Mouse (Mus musculus): Measurements from ENCODE around the gene Tlr2. TPM values are rescaled to one million over a fixed set of nuclear protein-coding genes. Genes with fewer than 3 reads are reported as not detected.

The Tlr2 gene
- polyA plus RNA-seq, 1 experiment from 2014 or later: 3.7 TPM

DNA sequence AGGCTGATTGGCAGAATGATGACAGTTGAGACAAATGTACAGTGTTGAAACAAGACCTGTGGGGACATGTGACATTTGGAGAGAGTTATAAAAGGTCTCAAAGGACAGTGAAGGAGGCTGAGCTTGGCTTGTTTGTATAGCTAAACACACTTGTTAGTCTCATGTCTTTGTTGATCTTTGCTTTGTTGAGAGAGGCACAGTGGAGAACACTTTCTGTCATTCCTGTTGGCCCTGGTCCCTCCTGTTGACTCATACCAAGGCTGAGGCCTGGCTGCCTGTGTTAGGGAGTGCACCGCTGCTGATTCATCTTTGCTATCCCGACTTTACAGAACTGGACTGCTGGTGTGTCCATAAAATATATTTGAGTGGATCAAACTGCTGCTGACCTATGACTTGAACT is 23.6 kb upstream of the Tlr2 start:
- Histone ChIP-seq H3K4me1 (replicated peaks) (0 out of 2 replicates have a peak, but pooled peaks cover 4% of the 10 kb centered on the region), H3K36me3 (no peaks in the 10 kb centered on the region), H3K27me3 (no peaks in the 10 kb centered on the region), H3K27ac (no peak overlapping the region), H3K4me3 (replicated peaks) (no peak overlapping the region), H3K4me2 (no peak overlapping the region), H3K9me3 (no peaks in the 10 kb centered on the region), H3K9ac (replicated peaks) (no peak overlapping the region)
- ATAC-seq (ENCODE audit: insufficient number of reproducible peaks, insufficient read depth, low FRiP score, low TSS enrichment, low read depth): no peak
- 96% methylated on average over 2 of the region's 2 CpGs for WGBS

DNA sequence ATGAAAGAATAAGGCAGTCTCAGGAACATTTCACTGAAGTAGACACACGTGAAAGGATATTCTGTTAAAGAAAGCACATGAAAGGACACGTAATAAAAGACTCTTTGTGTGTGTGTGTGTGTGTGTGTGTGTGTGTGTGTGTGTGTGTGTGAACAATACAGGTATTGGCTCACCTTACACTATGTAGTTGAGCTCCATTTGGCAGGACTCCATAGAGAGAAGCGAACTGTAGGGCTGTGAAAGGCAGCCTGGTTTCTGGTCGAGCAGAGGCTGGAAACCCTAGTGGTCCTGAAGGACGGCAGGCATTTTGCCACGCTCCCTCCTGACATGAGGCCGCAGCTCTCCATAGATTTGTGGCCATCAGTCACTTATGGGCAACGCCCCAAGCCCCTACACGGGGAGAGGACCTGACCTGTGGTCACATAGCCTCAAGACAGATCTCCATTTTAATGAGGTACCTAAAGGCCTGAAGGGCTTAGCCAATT is 22.5 kb upstream of the Tlr2 start:
- H3K9me3 ChIP-seq: no peaks in the 10 kb centered on the region
- H3K9ac ChIP-seq (replicated peaks): no peak overlapping the region
- no peaks in the 10 kb centered on the region for H3K27me3 ChIP-seq
- no peaks in the 10 kb centered on the region for H3K36me3 ChIP-seq
- WGBS: 78% methylated on average over 9 of the region's 9 CpGs
- no peak for ATAC-seq (ENCODE audit: insufficient number of reproducible peaks, insufficient read depth, low FRiP score, low TSS enrichment, low read depth)
- no peak overlapping the region for H3K4me3 ChIP-seq (replicated peaks)
- H3K27ac ChIP-seq: no peak overlapping the region
- no peak overlapping the region for H3K4me2 ChIP-seq
- H3K4me1 ChIP-seq (replicated peaks): 0 out of 2 replicates have a peak, but pooled peaks cover 4% of the 10 kb centered on the region

DNA sequence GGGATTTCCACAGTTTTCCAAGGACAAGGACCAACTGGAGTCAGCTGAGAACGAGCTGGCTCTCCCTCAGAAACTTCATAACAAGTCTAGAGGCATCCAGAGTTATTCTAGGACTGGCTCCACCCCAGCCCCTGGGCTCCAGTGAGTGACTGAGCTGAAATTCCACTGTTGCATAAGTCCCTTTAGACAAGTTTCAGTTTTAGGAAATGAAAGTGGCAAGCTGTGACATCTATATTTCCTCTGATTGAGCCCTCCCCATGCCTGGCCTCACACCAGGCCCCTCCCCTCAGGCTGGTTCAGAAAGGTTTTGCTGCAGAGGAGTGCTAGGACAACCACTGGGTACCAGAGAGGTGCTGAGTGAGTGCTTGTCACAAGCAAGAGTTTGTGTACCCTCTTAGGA is 21.4 kb upstream of the Tlr2 start:
- no peak overlapping the region for H3K27ac ChIP-seq
- WGBS: 47% methylated on average over 1 of the region's 1 CpGs

DNA sequence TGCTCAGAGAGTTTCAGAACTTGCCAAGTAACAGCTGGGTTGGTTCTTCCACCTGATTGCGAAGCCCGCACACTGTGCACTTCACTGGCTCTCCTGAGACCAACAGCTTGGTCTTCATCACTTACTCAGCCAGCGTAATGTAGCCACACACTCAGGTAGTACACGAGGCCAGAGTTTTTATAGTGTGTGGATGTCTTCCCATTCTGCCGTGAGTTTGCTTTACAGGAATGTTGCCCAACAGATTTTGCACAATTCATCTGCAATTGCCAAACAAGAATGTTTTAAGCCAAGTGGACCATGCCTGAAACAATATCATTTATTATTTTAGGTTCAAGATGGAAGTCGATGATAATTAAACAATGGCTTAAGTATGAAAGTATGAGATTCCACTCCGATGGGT is 18.0 kb upstream of the Tlr2 start:
- WGBS: 90% methylated on average over 7 of the region's 7 CpGs
- Histone ChIP-seq H3K27me3 (no peaks in the 10 kb centered on the region), H3K4me3 (replicated peaks) (no peak overlapping the region), H3K9me3 (no peaks in the 10 kb centered on the region), H3K4me2 (no peak overlapping the region), H3K36me3 (no peaks in the 10 kb centered on the region), H3K4me1 (replicated peaks) (0 out of 2 replicates have a peak, but pooled peaks cover 4% of the 10 kb centered on the region), H3K9ac (replicated peaks) (no peak overlapping the region), H3K27ac (no peak overlapping the region)
- no peak for ATAC-seq (ENCODE audit: insufficient number of reproducible peaks, insufficient read depth, low FRiP score, low TSS enrichment, low read depth)

More for the DNA sequence above, 21.4 kb upstream of the Tlr2 start:
- Histone ChIP-seq H3K4me1 (replicated peaks) (0 out of 2 replicates have a peak, but pooled peaks cover 4% of the 10 kb centered on the region), H3K9ac (replicated peaks) (no peak overlapping the region), H3K36me3 (no peaks in the 10 kb centered on the region), H3K27me3 (no peaks in the 10 kb centered on the region), H3K4me3 (replicated peaks) (no peak overlapping the region), H3K9me3 (no peaks in the 10 kb centered on the region), H3K4me2 (no peak overlapping the region)
- no peak for ATAC-seq (ENCODE audit: insufficient number of reproducible peaks, insufficient read depth, low FRiP score, low TSS enrichment, low read depth)

DNA sequence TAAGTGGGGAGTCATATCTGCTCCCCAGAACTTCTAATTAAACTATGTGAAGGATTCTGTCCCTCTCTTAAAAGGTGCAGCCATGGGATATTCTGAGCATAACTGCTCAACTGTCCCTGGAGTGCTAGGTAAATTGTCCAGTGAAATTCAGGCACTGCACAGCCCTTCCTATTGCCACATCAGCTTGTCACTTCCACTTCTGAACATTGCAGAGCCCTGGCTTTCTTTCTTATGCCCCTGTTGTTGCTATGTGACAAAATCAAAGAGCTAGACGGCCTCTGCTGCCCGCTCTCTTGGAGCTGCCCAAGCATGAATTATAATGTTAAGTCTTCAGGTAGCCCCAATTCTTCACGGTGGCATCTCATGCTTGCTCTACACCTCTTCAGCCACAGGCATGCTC is 17.5 kb upstream of the Tlr2 start:
- Histone ChIP-seq H3K9ac (replicated peaks) (no peak overlapping the region), H3K27ac (no peak overlapping the region), H3K4me2 (no peak overlapping the region), H3K4me1 (replicated peaks) (0 out of 2 replicates have a peak, but pooled peaks cover 4% of the 10 kb centered on the region), H3K9me3 (no peaks in the 10 kb centered on the region), H3K4me3 (replicated peaks) (no peak overlapping the region), H3K27me3 (no peaks in the 10 kb centered on the region), H3K36me3 (no peaks in the 10 kb centered on the region)
- no peak for ATAC-seq (ENCODE audit: insufficient number of reproducible peaks, insufficient read depth, low FRiP score, low TSS enrichment, low read depth)
- 87% methylated on average over 3 of the region's 3 CpGs for WGBS

DNA sequence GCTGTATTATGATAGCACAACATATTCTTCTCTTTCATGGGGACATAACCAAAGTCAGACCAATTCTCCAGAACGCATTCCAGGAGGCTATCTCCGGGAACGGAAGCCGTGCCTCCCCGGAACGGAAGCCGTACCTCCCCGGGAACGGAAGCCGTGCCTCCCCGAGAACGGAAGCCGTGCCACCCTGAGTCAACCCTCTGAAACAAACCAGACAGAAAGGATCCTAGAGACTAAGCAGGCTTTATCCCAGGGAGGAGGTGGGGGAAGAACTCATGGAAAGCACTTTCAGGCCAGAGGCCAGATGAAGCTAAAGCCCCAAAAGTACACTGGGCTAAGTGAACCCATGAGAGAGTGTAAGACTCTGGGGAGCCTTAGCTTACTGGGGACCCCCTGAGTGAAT is 16.1 kb upstream of the Tlr2 start:
- H3K27ac ChIP-seq: no peak overlapping the region
- H3K4me1 ChIP-seq (replicated peaks): no peaks in the 10 kb centered on the region
- no peaks in the 10 kb centered on the region for H3K27me3 ChIP-seq
- H3K4me3 ChIP-seq (replicated peaks): no peak overlapping the region
- no peak for ATAC-seq (ENCODE audit: insufficient number of reproducible peaks, insufficient read depth, low FRiP score, low TSS enrichment, low read depth)
- no peaks in the 10 kb centered on the region for H3K9me3 ChIP-seq
- WGBS: 92% methylated on average over 13 of the region's 13 CpGs
- no peak overlapping the region for H3K4me2 ChIP-seq
- H3K9ac ChIP-seq (replicated peaks): no peak overlapping the region
- H3K36me3 ChIP-seq: no peaks in the 10 kb centered on the region

DNA sequence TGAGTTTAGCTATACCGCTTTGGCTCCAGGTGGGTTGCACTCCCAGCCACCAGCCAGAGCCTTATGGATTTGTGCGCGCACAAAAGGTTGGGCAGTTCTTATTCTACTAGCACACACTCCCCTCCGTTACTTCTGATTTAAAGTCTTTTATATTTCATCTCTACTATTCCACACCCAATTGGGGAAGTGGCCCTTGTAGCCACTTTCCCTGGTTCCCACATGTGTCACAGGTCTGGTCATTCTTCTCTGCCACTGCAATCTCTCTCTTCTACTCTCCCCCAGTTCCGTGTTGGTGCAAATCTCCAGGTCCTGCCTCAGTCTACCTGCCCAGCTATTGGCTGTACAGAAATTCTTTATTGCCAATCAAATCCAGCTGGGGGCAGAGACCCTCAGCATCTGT is 14.1 kb upstream of the Tlr2 start:
- 85% methylated on average over 5 of the region's 5 CpGs for WGBS

DNA sequence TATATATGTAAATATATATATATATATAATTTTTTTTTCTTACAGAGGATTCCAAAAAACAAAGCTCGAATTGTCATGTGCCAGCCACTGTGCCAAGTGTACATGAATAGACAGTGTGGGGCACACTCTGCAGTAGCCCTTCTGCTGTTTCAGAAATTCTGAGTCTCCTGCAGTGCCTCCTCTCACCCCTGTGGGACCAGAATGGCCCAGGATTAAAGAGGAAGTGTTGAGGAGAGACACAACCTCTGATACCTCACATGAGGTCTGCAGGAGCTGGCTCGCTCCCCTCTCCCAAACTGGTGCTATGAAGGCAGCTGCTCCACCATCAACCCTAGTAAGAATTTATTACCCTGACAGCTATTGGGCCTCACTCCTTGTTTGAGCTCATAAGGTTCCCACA is 7.8 kb upstream of the Tlr2 start:
- Histone ChIP-seq H3K4me3 (replicated peaks) (no peak overlapping the region), H3K9me3 (no peaks in the 10 kb centered on the region), H3K9ac (replicated peaks) (no peak overlapping the region), H3K4me2 (no peak overlapping the region), H3K27me3 (0 out of 2 replicates have a peak, but pooled peaks cover 5% of the 10 kb centered on the region), H3K36me3 (no peaks in the 10 kb centered on the region), H3K27ac (no peak overlapping the region), H3K4me1 (replicated peaks) (no peaks in the 10 kb centered on the region)
- WGBS: 81% methylated on average over 2 of the region's 2 CpGs
- ATAC-seq (ENCODE audit: insufficient number of reproducible peaks, insufficient read depth, low FRiP score, low TSS enrichment, low read depth): no peak

More for the DNA sequence above, 14.1 kb upstream of the Tlr2 start:
- H3K27me3 ChIP-seq: no peaks in the 10 kb centered on the region
- H3K4me2 ChIP-seq: no peak overlapping the region
- no peak overlapping the region for H3K4me3 ChIP-seq (replicated peaks)
- H3K36me3 ChIP-seq: no peaks in the 10 kb centered on the region
- no peaks in the 10 kb centered on the region for H3K4me1 ChIP-seq (replicated peaks)
- no peak overlapping the region for H3K9ac ChIP-seq (replicated peaks)
- ATAC-seq (ENCODE audit: insufficient number of reproducible peaks, insufficient read depth, low FRiP score, low TSS enrichment, low read depth): no peak
- H3K9me3 ChIP-seq: no peaks in the 10 kb centered on the region
- no peak overlapping the region for H3K27ac ChIP-seq

DNA sequence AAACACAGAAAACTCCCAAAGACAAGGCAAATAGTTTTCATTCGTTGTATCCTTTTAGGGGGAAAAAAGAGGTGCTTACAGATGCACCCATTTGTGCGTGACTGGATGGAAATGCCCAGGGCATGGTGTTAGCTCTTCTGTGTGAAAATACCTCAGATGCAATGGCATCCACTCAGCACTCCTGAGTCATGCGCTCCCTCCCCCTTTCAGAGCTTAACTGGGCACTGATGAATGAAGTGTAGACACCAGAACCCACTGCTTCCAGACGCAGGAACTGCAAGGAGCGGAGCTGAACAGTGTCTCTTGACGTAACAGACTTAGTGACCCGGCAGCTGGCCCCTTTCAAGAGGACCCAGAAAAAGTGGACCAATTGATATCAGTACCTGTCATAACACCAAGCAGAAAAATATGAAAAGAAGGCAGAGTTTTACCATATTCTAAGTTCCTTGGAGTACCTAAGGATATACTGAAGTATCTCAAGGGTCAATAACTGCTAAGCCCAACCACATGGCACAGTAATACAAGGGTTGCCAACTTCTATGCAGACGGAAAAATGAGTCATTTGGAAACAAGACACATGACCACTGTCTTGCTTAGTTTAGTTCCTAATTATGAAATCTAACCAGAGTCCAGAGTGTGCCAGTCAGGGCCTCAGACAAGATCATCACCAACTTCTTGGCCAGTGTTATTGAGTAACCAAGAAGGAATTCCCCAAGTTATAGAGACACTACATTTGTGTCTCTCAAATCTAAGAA is 3.4 kb upstream of the Tlr2 start:
- Histone ChIP-seq H3K4me3 (replicated peaks) (no peak overlapping the region), H3K4me1 (replicated peaks) (0 out of 2 replicates have a peak, but pooled peaks cover 5% of the 10 kb centered on the region), H3K9me3 (no peaks in the 10 kb centered on the region), H3K27ac (no peak overlapping the region), H3K4me2 (no peak overlapping the region), H3K36me3 (no peaks in the 10 kb centered on the region), H3K27me3 (peaks cover 22% of the 10 kb centered on the region; the same call in 1 of the 2 replicates), H3K9ac (replicated peaks) (no peak overlapping the region)
- 55% methylated on average over 8 of the region's 8 CpGs for WGBS
- no peak for ATAC-seq (ENCODE audit: insufficient number of reproducible peaks, insufficient read depth, low FRiP score, low TSS enrichment, low read depth)

DNA sequence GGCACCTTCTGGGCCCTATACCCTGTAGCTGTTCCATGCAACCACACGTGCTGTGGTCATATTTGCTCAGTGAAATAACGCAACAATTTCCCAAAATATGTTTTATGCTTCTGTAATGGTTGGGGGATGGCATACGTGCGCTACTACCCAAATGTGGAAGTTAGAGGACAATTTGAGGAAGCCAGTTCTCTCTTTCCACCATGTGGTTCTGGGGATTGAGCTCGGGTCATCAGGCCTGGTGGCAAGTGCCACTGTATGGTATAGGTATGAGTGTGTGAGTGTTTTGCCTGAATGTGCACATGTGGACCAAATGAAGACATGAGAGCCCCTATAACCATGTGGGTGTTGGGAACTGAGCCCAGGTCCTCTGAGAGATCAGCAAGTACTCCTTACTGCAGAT is 2.1 kb downstream of the Tlr2 start:
- Histone ChIP-seq H3K36me3 (0 out of 2 replicates have a peak, but pooled peaks cover 3% of the 10 kb centered on the region), H3K4me2 (no peak overlapping the region), H3K9me3 (no peaks in the 10 kb centered on the region), H3K4me1 (replicated peaks) (0 out of 2 replicates have a peak, but pooled peaks cover 5% of the 10 kb centered on the region), H3K27ac (no peak overlapping the region), H3K4me3 (replicated peaks) (no peak overlapping the region), H3K27me3 (peaks cover 23% of the 10 kb centered on the region), H3K9ac (replicated peaks) (no peak overlapping the region)
- ATAC-seq (ENCODE audit: insufficient number of reproducible peaks, insufficient read depth, low FRiP score, low TSS enrichment, low read depth): no peak
- 90% methylated on average over 5 of the region's 5 CpGs for WGBS

DNA sequence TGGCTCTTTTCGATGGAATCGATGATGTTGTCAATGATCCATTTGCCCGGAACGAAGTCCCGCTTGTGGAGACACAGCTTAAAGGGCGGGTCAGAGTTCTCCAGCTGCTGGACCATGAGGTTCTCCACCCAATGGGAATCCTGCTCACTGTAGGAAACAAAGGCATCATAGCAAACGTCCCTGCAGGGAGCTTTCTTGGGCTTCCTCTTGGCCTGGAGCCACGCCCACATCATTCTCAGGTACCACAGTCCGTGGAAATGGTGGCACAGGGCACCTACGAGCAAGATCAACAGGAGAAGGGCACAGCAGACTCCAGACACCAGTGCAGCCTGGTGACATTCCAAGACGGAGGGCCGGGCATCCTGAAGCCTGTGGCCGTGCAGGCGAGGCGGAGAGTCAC is 4.9 kb downstream of the Tlr2 start:
- no peaks in the 10 kb centered on the region for H3K9me3 ChIP-seq
- H3K9ac ChIP-seq (replicated peaks): no peak overlapping the region
- H3K27ac ChIP-seq: no peak overlapping the region
- no peak overlapping the region for H3K4me3 ChIP-seq (replicated peaks)
- no peak overlapping the region for H3K4me2 ChIP-seq
- no peaks in the 10 kb centered on the region for H3K4me1 ChIP-seq (replicated peaks)
- no peak for ATAC-seq (ENCODE audit: insufficient number of reproducible peaks, insufficient read depth, low FRiP score, low TSS enrichment, low read depth)
- 0 out of 2 replicates have a peak, but pooled peaks cover 3% of the 10 kb centered on the region for H3K36me3 ChIP-seq
- H3K27me3 ChIP-seq: peaks cover 5% of the 10 kb centered on the region; the same call in 1 of the 2 replicates
- 84% methylated on average over 15 of the region's 15 CpGs for WGBS
